Mouse (Mus musculus) brain, embryonic 14.5 days (tissue): ENCODE data around the gene Gm26938.

Source experiments
- CTCF ChIP-seq: fragments of 200-500 bp; IDR thresholded peaks from 2 replicates; pipeline ENCODE4 v1.5.1; 2012; ENCODE audit warnings: inconsistent platforms, mild to moderate bottlenecking, moderate library complexity, borderline replicate concordance; ENCODE audit not compliant: insufficient read depth, insufficient read length; ENCODE audit errors: extremely low read depth
- POLR2A ChIP-seq: fragments of 200-500 bp; IDR thresholded peaks from 2 replicates; pipeline ENCODE4 v1.6.1; 2012; ENCODE audit warnings: mild to moderate bottlenecking, inconsistent platforms, borderline replicate concordance; ENCODE audit not compliant: poor library complexity, insufficient read depth, insufficient read length, severe bottlenecking; ENCODE audit errors: extremely low read depth

DNA sequence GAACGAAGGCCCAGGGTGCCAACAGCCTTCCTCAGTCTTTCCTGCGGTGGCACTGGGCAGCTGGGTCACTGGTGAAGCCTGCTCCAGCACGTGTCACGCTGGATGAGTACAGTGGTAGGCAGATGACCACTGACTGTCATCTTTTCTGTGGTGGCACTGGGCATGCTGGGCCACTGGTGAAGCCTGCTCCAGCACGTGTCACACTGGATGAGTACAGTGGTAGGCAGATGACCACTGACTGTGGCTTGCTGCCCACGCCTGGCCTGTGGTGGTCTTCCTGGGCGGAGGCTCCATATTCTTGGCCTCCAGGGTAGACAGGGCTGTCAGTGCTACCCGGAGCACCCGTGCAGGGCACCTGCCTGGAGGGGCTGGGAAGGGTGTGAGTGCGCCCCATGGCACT, 24.3 kb downstream of the Gm26938 start:
- TF ChIP-seq POLR2A (no peak), CTCF (no peak)
